Comparison of ENCODE assay signal across 12 mouse cellular contexts in the genomic region with DNA sequence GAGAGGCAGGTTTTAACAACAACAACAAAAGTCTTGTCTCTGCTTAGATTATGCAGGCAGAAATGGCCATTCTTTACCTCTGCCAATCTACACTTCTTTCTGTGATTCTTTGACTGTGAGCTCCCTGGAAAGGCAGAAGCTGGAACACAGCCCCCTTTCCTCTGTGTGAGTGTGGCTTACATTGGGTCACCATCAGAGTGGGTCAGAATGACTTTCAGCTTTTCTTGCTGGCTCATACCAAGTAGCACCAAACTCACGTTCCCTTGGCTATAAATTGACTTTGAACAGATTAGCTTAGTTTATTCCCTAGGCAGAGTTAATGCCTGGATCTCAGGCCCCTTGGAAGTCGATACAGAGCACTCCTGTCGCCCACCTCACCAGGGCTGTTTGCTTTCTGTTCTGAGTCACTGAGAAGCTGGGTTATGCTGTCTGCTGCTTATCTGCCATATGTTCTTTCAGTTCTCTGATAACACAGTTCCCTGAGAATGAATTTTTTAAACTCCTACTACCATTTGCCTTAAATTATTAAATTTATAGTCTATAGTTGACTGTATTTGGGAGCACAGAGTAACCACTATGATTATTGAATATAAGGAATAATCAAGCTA. TPM values are rescaled to one million over a fixed set of nuclear protein-coding genes. Genes with fewer than 3 reads are reported as not detected.
DNase-seq lines count a peak whose midpoint lies in the region; ATAC-seq and TF ChIP-seq lines count a peak whose summit lies in the region.
"Had no signal": no experiment of that assay in that cellular context is flagged by ENCODE, and none has a peak within 500 bp of the region (broad histone marks: within the 10 kb centered on the region; RNA-seq: fewer than 3 reads in every experiment).

No protein-coding gene starts in this region.

- DNase-seq in heart, adult 2 months = no peak
- peak; percentile 53 for DNase-seq in 416B (ENCODE audit: low read depth)
- DNase-seq in MEL-GATA-1-ER (ENCODE audit: extremely low read depth, low read depth) = peak; percentile 19
- DNase-seq in liver, embryonic 11.5 days (ENCODE audit: low spot score) = no peak
- no peak for DNase-seq in cerebellum, postnatal 14 days
- DNase-seq: kidney, postnatal 10 days had no signal

- no peaks in the 10 kb centered on the region for H3K36me3 ChIP-seq in heart, embryonic 16.5 days (ENCODE audit: control insufficient read depth, insufficient read depth)
- no peaks in the 10 kb centered on the region; the same call in 1 of the 2 replicates for H3K36me3 ChIP-seq in heart, adult 2 months (ENCODE audit: control insufficient read depth, insufficient read depth, low read length)
- H3K36me3 ChIP-seq in liver, embryonic 11.5 days (ENCODE audit: control insufficient read depth, insufficient read depth, low read length) = no peaks in the 10 kb centered on the region
- no peaks in the 10 kb centered on the region for H3K36me3 ChIP-seq in neural tube, embryonic 15.5 days
- H3K36me3 ChIP-seq: hindbrain, embryonic 12.5 days; limb, embryonic 13.5 days; neural tube, embryonic 12.5 days had no signal

- H3K4me1 ChIP-seq in heart, embryonic 16.5 days (ENCODE audit: control insufficient read depth, insufficient read depth, low read length) = peaks cover 11% of the 10 kb centered on the region
- peaks cover 2% of the 10 kb centered on the region; the same call in 1 of the 2 replicates for H3K4me1 ChIP-seq in heart, adult 2 months (ENCODE audit: control insufficient read depth, insufficient read depth, low read length)
- H3K4me1 ChIP-seq in liver, embryonic 11.5 days (replicated peaks; ENCODE audit: control insufficient read depth, insufficient read depth, low read length) = peaks cover 16% of the 10 kb centered on the region
- H3K4me1 ChIP-seq in neural tube, embryonic 15.5 days = no peaks in the 10 kb centered on the region
- H3K4me1 ChIP-seq: hindbrain, embryonic 12.5 days; limb, embryonic 13.5 days; neural tube, embryonic 12.5 days had no signal

- H3K27me3 ChIP-seq in heart, embryonic 16.5 days (ENCODE audit: control insufficient read depth, insufficient read depth, low read length) = no peaks in the 10 kb centered on the region
- H3K27me3 ChIP-seq in heart, adult 2 months (ENCODE audit: control insufficient read depth, insufficient read depth, low read length) = no peaks in the 10 kb centered on the region
- H3K27me3 ChIP-seq in liver, embryonic 11.5 days (replicated peaks; ENCODE audit: control insufficient read depth, insufficient read depth, low read length) = no peaks in the 10 kb centered on the region
- H3K27me3 ChIP-seq in neural tube, embryonic 15.5 days (replicated peaks) = no peaks in the 10 kb centered on the region
- H3K27me3 ChIP-seq: hindbrain, embryonic 12.5 days; limb, embryonic 13.5 days; neural tube, embryonic 12.5 days had no signal

- H3K9ac ChIP-seq in heart, embryonic 16.5 days (ENCODE audit: low read length) = peak overlapping the region; percentile 38; the same call in 1 of the 2 replicates
- H3K9ac ChIP-seq in heart, adult 2 months (ENCODE audit: low read depth, low read length) = no peak overlapping the region
- no peak overlapping the region; the same call in 1 of the 2 replicates for H3K9ac ChIP-seq in liver, embryonic 11.5 days (ENCODE audit: low read depth, low read length)
- no peak overlapping the region for H3K9ac ChIP-seq in neural tube, embryonic 15.5 days (replicated peaks)
- H3K9ac ChIP-seq: hindbrain, embryonic 12.5 days; limb, embryonic 13.5 days; neural tube, embryonic 12.5 days had no signal

- H3K79me2 ChIP-seq in heart, adult 2 months (replicated peaks; ENCODE audit: control insufficient read depth, insufficient read depth, low read length) = peaks cover 3% of the 10 kb centered on the region; the same call in 1 of the 2 replicates

- H3K9me3 ChIP-seq in heart, embryonic 16.5 days (replicated peaks; ENCODE audit: control insufficient read depth, low read length) = no peaks in the 10 kb centered on the region
- H3K9me3 ChIP-seq in liver, embryonic 11.5 days (ENCODE audit: control insufficient read depth, low read length) = no peaks in the 10 kb centered on the region
- H3K9me3 ChIP-seq in neural tube, embryonic 15.5 days (replicated peaks) = no peaks in the 10 kb centered on the region
- H3K9me3 ChIP-seq: hindbrain, embryonic 12.5 days; limb, embryonic 13.5 days; neural tube, embryonic 12.5 days had no signal

- TF ChIP-seq CTCF in heart, adult 2 months (IDR thresholded peaks at IDR 0.05) = no peak

- ATAC-seq in heart, embryonic 16.5 days (replicated peaks; ENCODE audit: extremely low read depth, insufficient read depth, low FRiP score) = no peak
- ATAC-seq in liver, embryonic 11.5 days (replicated peaks; ENCODE audit: low FRiP score) = peak; percentile 86
- no peak for ATAC-seq in neural tube, embryonic 15.5 days (ENCODE audit: low FRiP score)

- H3K4me3 ChIP-seq in heart, embryonic 16.5 days (ENCODE audit: low read length) = no peak overlapping the region
- no peak overlapping the region for H3K4me3 ChIP-seq in heart, adult 2 months
- peak overlapping the region; percentile 24; the same call in 1 of the 2 replicates for H3K4me3 ChIP-seq in liver, embryonic 11.5 days (ENCODE audit: low read depth, low read length)
- H3K4me3 ChIP-seq in neural tube, embryonic 15.5 days (replicated peaks) = no peak overlapping the region
- H3K4me3 ChIP-seq: hindbrain, embryonic 12.5 days; limb, embryonic 13.5 days; neural tube, embryonic 12.5 days had no signal

- TF ChIP-seq POLR2A in heart, adult 2 months (IDR thresholded peaks at IDR 0.05; ENCODE audit: insufficient read depth, low read depth, low read length) = no peak

- H3K4me2 ChIP-seq in heart, embryonic 16.5 days (ENCODE audit: low read depth, low read length) = peak overlapping the region; percentile 42
- peak overlapping the region; percentile 58 for H3K4me2 ChIP-seq in liver, embryonic 11.5 days
- no peak overlapping the region for H3K4me2 ChIP-seq in neural tube, embryonic 15.5 days
- H3K4me2 ChIP-seq: hindbrain, embryonic 12.5 days; limb, embryonic 13.5 days; midbrain, embryonic 11.5 days; neural tube, embryonic 12.5 days had no signal

- intact Hi-C loops in heart, adult 2 months (cut with DNase I) = no loop called here

- no peak for TF ChIP-seq EP300 in heart, adult 2 months (IDR thresholded peaks at IDR 0.05; ENCODE audit: insufficient read depth, low read depth, low read length)

- peak overlapping the region; percentile 29; the same call in 1 of the 2 replicates for H3K27ac ChIP-seq in heart, embryonic 16.5 days (ENCODE audit: low read length)
- no peak overlapping the region for H3K27ac ChIP-seq in heart, adult 2 months
- H3K27ac ChIP-seq in liver, embryonic 11.5 days (ENCODE audit: low read depth, low read length) = peak overlapping the region; percentile 56
- H3K27ac ChIP-seq in neural tube, embryonic 15.5 days (replicated peaks) = no peak overlapping the region
- H3K27ac ChIP-seq: hindbrain, embryonic 12.5 days; limb, embryonic 13.5 days; neural tube, embryonic 12.5 days had no signal

- 18% methylated on average over 3 of the region's 3 CpGs for WGBS in heart, embryonic 16.5 days
- WGBS in heart, adult 2 months = 39% methylated on average over 3 of the region's 3 CpGs
- whole genome bisulfite sequencing in liver, embryonic 11.5 days = 16% methylated on average over 3 of the region's 3 CpGs
- 46% methylated on average over 3 of the region's 3 CpGs for WGBS in neural tube, embryonic 15.5 days

RNA-seq across cellular contexts. Expression of a gene that starts 39.7 kb away (rescaled TPM):
- polyA plus RNA-seq in heart, embryonic 16.5 days (2015; fragmentation: Nextera tagmentation; extraction: Ambion mirVana) = 14.5 and 15.2 TPM in 2 replicates
- total RNA-seq in heart, adult 2 months (2021) = 10 to 100 TPM; 11.1 to 19.2 TPM
- 2.1 and 6.5 TPM in 2 replicates for polyA plus RNA-seq in heart, adult 2 months (2012; rRNA removed)
- polyA plus RNA-seq in liver, embryonic 11.5 days (2014; fragmentation: Nextera tagmentation; extraction: Ambion mirVana) = 18.1 and 18.5 TPM in 2 replicates
- 14.5 and 14.6 TPM in 2 replicates for polyA plus RNA-seq in neural tube, embryonic 15.5 days (2015; fragmentation: Nextera tagmentation; extraction: Ambion mirVana)

Comparison
In these comparisons a context has a peak if more than half of its experiments do, and no peak if none do; other contexts are left out.
1. H3K27ac ChIP-seq: peak in heart, embryonic 16.5 days (single experiment) and liver, embryonic 11.5 days (single experiment); none in heart, adult 2 months (single experiment) and neural tube, embryonic 15.5 days (single experiment).
2. DNase-seq: peak in 416B (single experiment) and MEL-GATA-1-ER (single experiment); none in heart, adult 2 months (0 of 2), liver, embryonic 11.5 days (single experiment) and cerebellum, postnatal 14 days (0 of 2).